In the genomic region with DNA sequence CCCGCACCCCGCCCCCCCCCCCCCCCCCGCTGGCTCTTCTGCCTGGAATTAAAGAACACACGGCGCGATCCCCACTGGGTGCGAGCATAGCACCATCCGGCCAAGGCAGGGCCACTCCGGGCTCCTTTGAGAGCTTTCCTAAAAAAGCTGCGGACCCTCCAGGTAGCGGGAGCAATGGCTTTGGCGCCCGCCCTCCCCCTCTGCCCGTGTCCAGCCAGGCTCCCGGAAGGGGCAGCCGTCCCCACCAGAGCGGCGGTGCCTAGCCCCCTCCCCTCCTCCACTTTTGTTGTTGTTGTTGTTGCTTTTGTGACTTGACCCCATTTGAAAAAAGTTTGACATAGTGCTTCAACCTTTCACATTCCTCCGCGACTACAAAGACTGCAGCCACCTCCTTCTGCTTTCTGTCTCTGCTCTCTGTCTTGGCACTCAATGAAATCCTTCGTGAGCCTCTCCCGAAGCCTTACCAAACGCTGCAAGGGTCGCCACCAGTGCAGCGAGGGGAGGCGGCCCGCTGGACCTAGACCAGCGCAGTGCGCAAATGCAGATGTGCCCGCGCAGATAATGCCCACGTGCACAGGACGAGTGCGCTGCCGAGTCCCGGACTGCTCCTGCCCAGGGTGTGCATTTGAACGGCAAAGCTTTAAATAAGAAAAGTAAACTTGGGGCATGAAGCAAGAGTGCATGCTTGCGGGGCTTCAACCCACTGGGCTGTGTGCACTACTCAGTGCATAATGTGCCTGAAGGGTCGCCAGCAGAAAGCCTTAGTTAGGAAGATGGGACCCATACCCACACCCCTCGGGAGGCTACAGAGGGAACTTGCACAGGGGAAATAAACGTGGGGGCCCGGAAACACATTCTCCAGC, we compare ENCODE assay signal across 8 mouse cellular contexts.
DNase-seq lines count a peak whose midpoint lies in the region; ATAC-seq and TF ChIP-seq lines count a peak whose summit lies in the region.

No protein-coding gene starts in this region.

- H3K4me2 ChIP-seq in heart, embryonic 15.5 days: peak overlapping the region; percentile 83
- peak overlapping the region; percentile 78 for H3K4me2 ChIP-seq in intestine, embryonic 15.5 days (replicated peaks)
- H3K4me2 ChIP-seq in neural tube, embryonic 11.5 days (ENCODE audit: low read depth): peak overlapping the region; percentile 63

- peaks cover 11% of the 10 kb centered on the region; the same call in 1 of the 2 replicates for H3K27me3 ChIP-seq in heart, embryonic 15.5 days
- H3K27me3 ChIP-seq in heart, adult 2 months (ENCODE audit: control insufficient read depth, insufficient read depth, low read length): peaks cover 8% of the 10 kb centered on the region
- H3K27me3 ChIP-seq in embryonic facial prominence, embryonic 10.5 days (replicated peaks; ENCODE audit: low read depth, poor library complexity, severe bottlenecking): peaks cover 28% of the 10 kb centered on the region
- H3K27me3 ChIP-seq in intestine, embryonic 15.5 days (replicated peaks): no peaks in the 10 kb centered on the region
- H3K27me3 ChIP-seq in neural tube, embryonic 11.5 days (ENCODE audit: control insufficient read depth, insufficient read depth, low read length): no peaks in the 10 kb centered on the region
- H3K27me3 ChIP-seq in kidney, adult 2 months (replicated peaks; ENCODE audit: control insufficient read depth, insufficient read depth, low read length): no peaks in the 10 kb centered on the region

- H3K9ac ChIP-seq in heart, embryonic 15.5 days: no peak overlapping the region
- H3K9ac ChIP-seq in heart, adult 2 months (ENCODE audit: low read depth, low read length): no peak overlapping the region
- no peak overlapping the region for H3K9ac ChIP-seq in intestine, embryonic 15.5 days
- H3K9ac ChIP-seq in neural tube, embryonic 11.5 days (ENCODE audit: low read length): no peak overlapping the region

- no peaks in the 10 kb centered on the region for H3K36me3 ChIP-seq in heart, embryonic 15.5 days
- H3K36me3 ChIP-seq in heart, adult 2 months (ENCODE audit: control insufficient read depth, insufficient read depth, low read length): no peaks in the 10 kb centered on the region
- H3K36me3 ChIP-seq in embryonic facial prominence, embryonic 10.5 days (replicated peaks): no peaks in the 10 kb centered on the region
- H3K36me3 ChIP-seq in intestine, embryonic 15.5 days: no peaks in the 10 kb centered on the region
- no peaks in the 10 kb centered on the region for H3K36me3 ChIP-seq in neural tube, embryonic 11.5 days (ENCODE audit: control insufficient read depth, insufficient read depth, low read length)
- H3K36me3 ChIP-seq in kidney, adult 2 months (ENCODE audit: control insufficient read depth, insufficient read depth, low read length): no peaks in the 10 kb centered on the region

- H3K27ac ChIP-seq in heart, embryonic 15.5 days: no peak overlapping the region
- H3K27ac ChIP-seq in heart, adult 2 months: no peak overlapping the region
- no peak overlapping the region for H3K27ac ChIP-seq in embryonic facial prominence, embryonic 10.5 days (replicated peaks)
- H3K27ac ChIP-seq in intestine, embryonic 15.5 days: no peak overlapping the region
- no peak overlapping the region for H3K27ac ChIP-seq in neural tube, embryonic 11.5 days (ENCODE audit: low read depth, low read length)
- H3K27ac ChIP-seq in kidney, adult 2 months (ENCODE audit: insufficient read depth, low read depth, low read length): no peak overlapping the region

- WGBS in heart, embryonic 15.5 days: 12% methylated on average over 35 of the region's 42 CpGs
- 20% methylated on average over 40 of the region's 42 CpGs for WGBS in heart, adult 2 months
- WGBS in embryonic facial prominence, embryonic 10.5 days: 19% methylated on average over 38 of the region's 42 CpGs
- 17% methylated on average over 38 of the region's 42 CpGs for WGBS in intestine, embryonic 15.5 days
- 17% methylated on average over 38 of the region's 42 CpGs for WGBS in neural tube, embryonic 11.5 days
- WGBS in kidney, adult 2 months: 1% methylated on average over 36 of the region's 42 CpGs

- no peak for DNase-seq in heart, adult 2 months
- DNase-seq in embryonic facial prominence, embryonic 10.5 days (ENCODE audit: low spot score): peak; percentile 48
- DNase-seq in neural tube, embryonic 11.5 days (ENCODE audit: low spot score): peak; percentile 18
- no peak for DNase-seq in frontal cortex, adult 2 months (ENCODE audit: extremely low spot score in 1 of 2, low spot score in 1 of 2)
- DNase-seq in yolk sac, embryonic 10.5 days (ENCODE audit: low spot score): no peak
- no peak for DNase-seq in kidney, adult 2 months

- H3K4me1 ChIP-seq in heart, embryonic 15.5 days (replicated peaks): no peaks in the 10 kb centered on the region
- H3K4me1 ChIP-seq in heart, adult 2 months (ENCODE audit: control insufficient read depth, insufficient read depth, low read length): no peaks in the 10 kb centered on the region
- no peaks in the 10 kb centered on the region for H3K4me1 ChIP-seq in embryonic facial prominence, embryonic 10.5 days
- no peaks in the 10 kb centered on the region for H3K4me1 ChIP-seq in intestine, embryonic 15.5 days (replicated peaks)
- H3K4me1 ChIP-seq in neural tube, embryonic 11.5 days (ENCODE audit: control insufficient read depth, insufficient read depth, low read length): no peaks in the 10 kb centered on the region
- no peaks in the 10 kb centered on the region for H3K4me1 ChIP-seq in kidney, adult 2 months (ENCODE audit: control insufficient read depth, insufficient read depth, low read length)

- no peaks in the 10 kb centered on the region for H3K9me3 ChIP-seq in heart, embryonic 15.5 days (replicated peaks)
- H3K9me3 ChIP-seq in embryonic facial prominence, embryonic 10.5 days: peaks cover 3% of the 10 kb centered on the region; the same call in 1 of the 2 replicates
- no peaks in the 10 kb centered on the region for H3K9me3 ChIP-seq in intestine, embryonic 15.5 days
- H3K9me3 ChIP-seq in neural tube, embryonic 11.5 days (ENCODE audit: control insufficient read depth, low read length): no peaks in the 10 kb centered on the region

- no peak for TF ChIP-seq CTCF in heart, adult 2 months (IDR thresholded peaks at IDR 0.05)
- no peak for TF ChIP-seq CTCF in kidney, adult 2 months (conservative IDR thresholded peaks at IDR 0.05; ENCODE audit: insufficient read depth, insufficient read length, low read depth, low read length)

- no peak for TF ChIP-seq POLR2A in heart, adult 2 months (IDR thresholded peaks at IDR 0.05; ENCODE audit: insufficient read depth, low read depth, low read length)
- TF ChIP-seq POLR2A in kidney, adult 2 months (IDR thresholded peaks at IDR 0.05; ENCODE audit: low read depth, low read length): no peak

- peak overlapping the region; percentile 46 for H3K4me3 ChIP-seq in heart, embryonic 15.5 days
- H3K4me3 ChIP-seq in heart, adult 2 months: no peak overlapping the region
- H3K4me3 ChIP-seq in embryonic facial prominence, embryonic 10.5 days: peak overlapping the region; percentile 55
- H3K4me3 ChIP-seq in intestine, embryonic 15.5 days (replicated peaks): peak overlapping the region; percentile 35
- peak overlapping the region; percentile 29 for H3K4me3 ChIP-seq in neural tube, embryonic 11.5 days (ENCODE audit: low read depth, low read length)
- H3K4me3 ChIP-seq in kidney, adult 2 months (ENCODE audit: insufficient read depth, low read depth, low read length): no peak overlapping the region

- 0 out of 2 replicates have a peak, but pooled peaks have one; percentile 22 for ATAC-seq in heart, embryonic 15.5 days (replicated peaks; ENCODE audit: insufficient number of reproducible peaks, insufficient read depth, low FRiP score, low read depth)
- peak; percentile 15; the same call in 1 of the 2 replicates for ATAC-seq in intestine, embryonic 15.5 days
- 0 out of 2 replicates have a peak, but pooled peaks have one; percentile 53 for ATAC-seq in neural tube, embryonic 11.5 days (ENCODE audit: insufficient read depth, low FRiP score, low TSS enrichment)

- intact Hi-C loops in heart, adult 2 months (cut with DNase I): no loop called here

- TF ChIP-seq EP300 in heart, adult 2 months (IDR thresholded peaks at IDR 0.05; ENCODE audit: insufficient read depth, low read depth, low read length): no peak

- H3K79me2 ChIP-seq in heart, adult 2 months (replicated peaks; ENCODE audit: control insufficient read depth, insufficient read depth, low read length): no peaks in the 10 kb centered on the region

Comparison
In these comparisons a context has a peak if more than half of its experiments do, and no peak if none do; other contexts are left out.
1. H3K4me3 ChIP-seq: peak in heart, embryonic 15.5 days (single experiment), embryonic facial prominence, embryonic 10.5 days (single experiment), intestine, embryonic 15.5 days (single experiment) and neural tube, embryonic 11.5 days (single experiment); none in heart, adult 2 months (single experiment) and kidney, adult 2 months (single experiment).
2. DNase-seq: peak in embryonic facial prominence, embryonic 10.5 days (single experiment) and neural tube, embryonic 11.5 days (single experiment); none in heart, adult 2 months (0 of 2), frontal cortex, adult 2 months (0 of 2), yolk sac, embryonic 10.5 days (single experiment) and kidney, adult 2 months (single experiment).
3. Peak in every context shown above with its lines, with median percentiles within 50 percentile points of each other: ATAC-seq and H3K4me2 ChIP-seq.